Mouse (Mus musculus) testis, adult 2 months (tissue): ENCODE results near the gene Rnf182.

Experiments used
- CTCF ChIP-seq: fragments of 200-500 bp; IDR thresholded peaks from 2 replicates; pipeline ENCODE4 v1.5.1; 2012; ENCODE audit warnings: low read depth, mild to moderate bottlenecking, inconsistent platforms, low read length, moderate library complexity; ENCODE audit not compliant: control insufficient read depth, insufficient read depth, insufficient replicate concordance
- POLR2A ChIP-seq: fragments of 200-500 bp; IDR thresholded peaks from 2 replicates; pipeline ENCODE4 v1.6.1; 2012; ENCODE audit warnings: low read depth, mild to moderate bottlenecking, inconsistent platforms, low read length, moderate library complexity; ENCODE audit not compliant: control insufficient read depth

GRCm38 (mm10) chr13:43648556-43648955 lies 33.0 kb downstream of the Rnf182 start:
- TF ChIP-seq CTCF, result no peak
- no peak for TF ChIP-seq POLR2A
